Mouse (Mus musculus) c-Kit-negative CD71-positive TER-119-positive erythroid progenitor cells, embryonic 14.5 days (primary cell): ENCODE measurements around the gene Sema3d.
A peak's percentile ranks its signal among the peaks of the same experiment; 100 is the strongest.

ENCODE experiments used
- DNase-seq: peaks from one replicate; pipeline ENCODE4 v3.0.0-alpha.2; 2013; ENCODE audit warnings: low read depth, low spot score

Gene Sema3d

GRCm38 (mm10) chr5:12499037-12499436, 115.9 kb downstream of the Sema3d start:
- no peak for DNase-seq

- no peak for DNase-seq
These were observed 116.8 kb downstream of the Sema3d start for GRCm38 (mm10) chr5:12499791-12500504.

DNA sequence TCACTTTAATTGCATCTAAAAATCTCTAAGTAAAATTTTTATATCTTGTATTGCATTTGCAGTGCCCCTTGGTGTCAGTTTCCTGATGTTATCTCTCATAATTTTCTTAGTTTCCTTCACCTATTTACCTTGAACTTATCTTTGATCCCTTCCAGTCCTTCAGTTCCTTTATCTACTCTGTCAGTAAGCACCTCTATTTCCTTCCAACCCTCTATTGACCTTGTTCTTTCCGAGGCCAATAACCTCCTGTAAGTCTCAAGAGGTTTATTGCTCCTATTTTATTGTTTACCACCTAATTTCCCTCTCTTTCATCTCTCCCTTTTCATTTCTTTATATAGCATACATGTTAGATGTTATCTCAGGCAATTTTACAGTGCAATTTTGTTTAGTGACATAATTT, 129.3 kb downstream of the Sema3d start:
- no peak for DNase-seq

DNA sequence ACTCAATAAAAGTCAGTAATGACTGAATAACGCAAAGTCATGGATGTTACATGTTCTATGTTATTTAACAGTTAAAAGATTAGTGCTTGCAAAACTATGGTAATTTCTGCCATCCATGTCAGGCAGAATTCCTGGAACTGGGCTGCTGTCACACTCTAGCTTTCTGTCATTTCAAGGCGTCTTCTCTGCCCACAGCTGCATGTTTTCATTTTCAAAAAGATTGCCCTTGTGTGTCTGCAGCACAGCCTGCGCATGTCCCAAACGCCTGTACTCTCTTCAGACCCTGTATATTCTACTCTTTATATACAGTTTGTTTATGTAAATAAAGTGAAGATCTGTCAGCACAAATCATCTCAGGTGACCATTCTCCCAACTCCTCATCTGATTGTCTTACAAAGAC, 132.1 kb downstream of the Sema3d start:
- no peak for DNase-seq

GRCm38 (mm10) chr5:12525235-12525767, 142.1 kb downstream of the Sema3d start:
- no peak for DNase-seq

DNA sequence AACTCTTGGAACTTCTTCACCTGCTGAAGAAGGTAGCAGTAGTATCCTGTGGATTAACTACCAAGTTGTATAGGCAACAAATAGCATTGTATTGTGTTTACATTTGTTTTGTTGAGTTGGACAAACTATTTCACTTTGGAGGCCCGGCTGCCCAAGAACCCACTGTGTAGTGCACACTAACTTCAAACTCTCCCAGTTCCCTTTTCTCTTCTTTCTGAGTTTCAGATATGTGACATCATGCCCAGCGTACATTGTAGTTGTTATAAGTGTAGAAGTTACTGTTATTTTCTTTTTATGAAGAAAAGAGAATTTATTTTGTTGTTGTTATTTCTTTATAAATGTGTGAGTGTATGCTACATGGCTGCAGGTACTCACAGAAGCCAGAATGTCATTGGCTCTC, 145.4 kb downstream of the Sema3d start:
- DNase-seq, result no peak

GRCm38 (mm10) chr5:12529771-12530170, 146.6 kb downstream of the Sema3d start:
- no peak for DNase-seq

DNA sequence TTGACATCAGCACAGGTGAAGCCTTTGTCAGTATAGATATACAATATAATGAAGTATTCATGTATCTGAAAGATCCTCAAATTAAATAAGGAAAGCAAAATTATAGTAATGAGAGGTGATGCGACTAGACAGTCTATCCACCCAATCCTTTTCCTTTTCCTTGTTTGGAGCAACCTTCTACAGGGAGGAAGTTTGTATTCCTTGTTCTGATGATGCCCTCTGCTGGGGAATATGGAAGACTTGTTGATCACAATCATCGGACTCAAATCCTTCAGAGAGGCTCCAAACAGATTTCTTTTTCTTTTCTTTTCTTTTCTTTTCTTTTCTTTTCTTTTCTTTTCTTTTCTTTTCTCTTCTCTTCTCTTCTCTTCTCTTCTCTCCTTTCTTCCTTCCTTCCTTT, 158.1 kb downstream of the Sema3d start:
- no peak for DNase-seq

DNA sequence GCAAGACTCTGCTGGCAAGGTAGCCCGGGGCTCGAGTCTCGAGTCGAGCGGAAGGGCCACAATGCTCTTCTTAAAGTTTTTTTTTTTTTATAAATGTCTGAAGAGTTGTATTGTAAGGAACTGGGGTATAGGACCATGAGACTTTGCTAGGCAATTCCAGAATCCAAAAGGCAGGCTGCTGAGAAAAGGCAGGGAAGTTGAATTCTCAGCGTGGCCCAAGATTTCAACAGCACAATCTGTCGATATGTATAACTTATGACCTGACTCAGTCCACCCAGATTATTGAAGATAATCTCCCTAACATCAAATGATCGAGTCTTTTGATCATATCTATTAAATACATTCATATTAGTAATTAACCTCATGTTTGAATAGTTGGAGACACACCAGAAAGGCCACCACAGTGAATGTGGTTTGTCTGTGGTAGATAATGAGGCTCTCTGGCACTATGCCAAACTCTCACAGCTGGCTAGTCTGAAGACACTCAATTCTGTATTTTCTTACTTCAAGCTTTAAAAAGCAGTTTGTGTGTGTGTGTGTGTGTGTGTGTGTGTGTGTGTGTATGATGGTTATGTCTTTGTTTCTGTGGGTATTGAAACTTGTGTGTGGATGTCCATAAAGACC, 166.0 kb downstream of the Sema3d start:
- no peak for DNase-seq

- DNase-seq, result no peak
These were observed 172.2 kb downstream of the Sema3d start for GRCm38 (mm10) chr5:12555401-12555800.

DNA sequence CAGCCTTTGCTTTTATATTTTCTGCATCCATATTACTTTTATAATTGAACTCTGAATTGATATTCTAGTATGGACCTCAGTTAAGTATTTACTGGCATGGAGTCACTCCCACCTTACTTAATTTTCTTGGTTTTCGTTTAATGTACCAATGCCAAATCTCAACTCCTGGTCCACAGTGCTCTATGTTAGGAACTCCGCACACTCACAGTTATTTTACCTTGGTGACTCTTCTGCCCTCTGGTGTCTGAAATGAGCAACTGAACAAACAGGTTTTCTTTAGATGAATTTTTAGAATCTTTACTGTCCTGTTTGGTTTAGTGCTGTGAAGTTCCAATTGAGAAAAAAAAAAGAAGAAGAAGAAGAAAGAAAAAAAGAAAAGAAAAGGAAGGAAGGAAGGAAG, 174.7 kb downstream of the Sema3d start:
- DNase-seq, result no peak

DNA sequence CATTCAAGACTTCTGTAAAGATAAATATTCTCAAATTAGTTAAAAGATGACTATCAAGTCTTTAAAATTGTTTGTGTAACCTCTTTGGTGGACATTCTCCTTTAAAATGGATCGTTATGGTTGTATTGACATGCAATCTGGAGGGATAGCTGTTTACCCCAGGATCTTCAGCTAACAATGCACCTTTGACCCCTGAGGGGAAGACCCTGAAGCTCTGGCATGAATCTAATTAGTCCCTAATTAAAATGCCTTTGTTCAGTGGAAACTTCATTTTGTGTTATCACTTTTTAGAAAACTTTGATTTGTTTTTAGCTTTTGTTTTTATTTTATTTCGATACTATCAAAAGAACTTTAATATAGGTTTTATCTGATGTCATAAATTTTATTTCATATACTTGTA, 178.6 kb downstream of the Sema3d start:
- no peak for DNase-seq

DNA sequence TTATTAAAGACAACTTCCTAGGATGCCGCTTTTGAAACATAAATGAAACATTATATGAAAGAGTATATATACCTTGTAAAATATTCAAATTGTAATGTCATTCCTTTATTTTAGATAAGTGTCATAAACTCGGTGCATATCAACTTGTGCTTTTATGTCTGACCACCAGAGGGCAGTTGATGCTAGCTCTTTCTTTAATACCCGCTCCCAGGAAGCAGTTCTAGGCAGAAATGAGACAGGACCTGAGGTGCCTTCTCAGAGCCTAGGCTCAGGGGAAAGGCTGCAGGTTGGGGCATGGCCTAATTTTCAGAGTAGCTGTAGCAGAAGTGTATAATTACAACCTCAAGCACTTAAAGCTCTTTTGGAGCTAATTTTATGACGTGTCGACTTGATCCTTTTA, 179.0 kb downstream of the Sema3d start:
- peak; percentile 1 for DNase-seq

DNA sequence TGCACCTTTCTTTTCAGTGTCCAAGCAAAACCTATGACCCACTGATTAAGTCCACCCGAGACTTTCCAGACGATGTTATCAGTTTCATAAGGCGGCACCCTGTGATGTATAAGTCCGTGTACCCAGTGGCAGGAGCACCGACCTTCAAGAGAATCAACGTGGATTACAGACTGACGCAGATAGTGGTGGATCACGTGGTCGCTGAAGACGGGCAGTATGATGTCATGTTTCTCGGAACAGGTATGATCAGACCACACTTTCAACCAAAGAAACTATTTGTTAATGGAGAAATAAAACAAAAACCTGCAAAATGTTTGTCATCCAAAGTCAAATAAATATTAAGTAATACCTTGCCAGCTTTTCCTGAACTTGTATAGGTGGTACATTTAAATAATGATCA, 179.9 kb downstream of the Sema3d start:
- DNase-seq, result no peak

- no peak for DNase-seq
These were observed 181.5 kb downstream of the Sema3d start for GRCm38 (mm10) chr5:12564602-12565220.

- no peak for DNase-seq
These were observed 183.4 kb downstream of the Sema3d start for GRCm38 (mm10) chr5:12566568-12566967.

DNA sequence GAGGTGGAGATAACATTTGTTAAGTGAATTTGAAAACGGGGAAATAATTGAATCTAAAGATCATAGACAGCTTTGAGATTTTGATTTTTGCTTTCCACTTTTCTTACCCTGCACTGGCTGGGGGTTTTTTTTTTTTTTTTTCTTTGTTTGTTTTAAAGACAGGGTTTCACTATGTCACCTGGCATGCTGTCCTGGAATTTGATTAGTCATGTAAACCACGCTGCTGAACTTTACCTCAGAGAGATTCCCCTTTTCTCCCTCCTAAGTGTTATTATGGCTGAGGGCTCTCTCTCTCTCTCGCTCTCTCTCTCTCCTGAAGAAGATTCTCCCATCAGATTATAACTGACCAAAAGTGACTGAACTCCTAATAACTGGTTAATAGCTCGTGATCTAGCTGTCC, 191.4 kb downstream of the Sema3d start:
- no peak for DNase-seq

GRCm38 (mm10) chr5:12575262-12575661, 192.1 kb downstream of the Sema3d start:
- no peak for DNase-seq

DNA sequence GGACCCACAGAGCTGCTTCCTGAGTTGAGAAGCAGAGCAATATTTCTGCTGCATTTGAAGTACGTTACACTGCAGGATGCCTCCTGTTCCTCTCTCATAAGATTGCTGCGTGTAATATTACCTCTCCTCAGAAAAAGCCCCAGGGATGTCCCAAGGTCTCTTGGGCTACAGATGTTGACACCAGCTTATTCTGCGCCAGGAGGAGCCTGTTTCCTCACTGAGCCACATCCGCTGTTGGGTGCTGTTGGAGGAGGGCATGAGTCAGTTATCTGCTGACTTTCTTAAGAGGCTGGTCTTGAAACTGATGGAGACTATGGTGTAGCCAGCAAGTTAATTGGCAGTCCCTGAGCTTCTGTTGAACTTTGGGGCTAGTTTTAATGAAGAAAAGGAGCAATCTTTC, 196.6 kb downstream of the Sema3d start:
- no peak for DNase-seq

DNA sequence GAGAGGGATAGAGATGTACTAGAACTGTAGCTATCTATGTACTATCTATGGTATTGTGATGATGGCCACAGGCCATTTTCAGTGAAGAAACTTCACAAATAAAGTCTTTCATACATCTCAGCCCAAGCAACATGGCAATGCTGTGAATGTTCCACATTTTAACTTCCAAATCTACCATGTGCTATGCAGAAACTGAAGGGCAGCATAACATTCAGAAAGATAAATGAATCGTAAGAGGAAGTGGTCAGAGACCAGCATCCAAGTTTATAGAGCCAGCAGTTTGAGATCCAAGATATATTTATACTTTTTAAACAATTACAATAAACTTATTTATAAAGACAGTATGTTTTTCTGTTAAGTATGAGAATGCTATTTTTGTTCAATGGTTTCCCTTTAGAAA, 199.4 kb downstream of the Sema3d start:
- DNase-seq, result no peak

DNA sequence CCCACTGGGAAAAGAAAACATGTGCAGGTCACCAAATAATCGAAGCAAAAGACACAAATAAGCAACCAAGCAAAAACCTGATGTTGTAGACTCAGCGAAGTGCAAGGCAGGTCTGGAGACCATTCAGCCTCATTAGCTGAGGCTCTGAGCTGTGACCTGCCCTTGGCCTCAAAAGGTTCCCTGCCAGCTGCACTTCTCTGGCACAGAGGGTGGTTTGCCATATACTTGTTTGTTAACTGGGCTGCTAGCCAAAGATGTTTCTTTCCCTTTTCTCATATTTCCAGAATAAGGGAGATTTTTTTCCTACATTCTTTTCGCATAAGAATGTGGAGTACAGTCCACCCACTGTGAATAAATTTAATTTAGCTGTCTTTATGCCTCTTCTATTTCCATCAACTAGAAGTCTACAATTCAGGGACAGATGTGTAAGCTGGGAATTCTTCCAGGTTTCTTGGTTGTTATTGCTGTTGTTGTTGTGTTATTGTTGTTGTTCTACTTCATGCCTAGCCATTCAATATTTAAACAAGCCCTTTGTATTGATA, 200.2 kb downstream of the Sema3d start:
- no peak for DNase-seq

DNA sequence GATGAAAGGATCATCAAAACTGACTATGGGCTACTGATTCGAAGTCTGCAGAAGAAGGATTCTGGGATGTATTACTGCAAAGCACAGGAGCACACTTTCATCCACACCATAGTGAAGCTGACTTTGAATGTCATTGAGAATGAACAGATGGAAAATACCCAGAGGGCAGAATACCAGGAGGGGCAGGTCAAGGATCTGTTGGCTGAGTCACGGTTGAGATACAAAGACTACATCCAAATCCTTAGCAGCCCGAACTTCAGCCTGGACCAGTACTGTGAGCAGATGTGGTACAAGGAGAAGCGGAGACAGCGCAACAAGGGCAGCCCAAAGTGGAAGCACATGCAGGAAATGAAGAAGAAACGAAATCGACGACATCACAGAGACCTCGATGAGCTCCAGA, 201.7 kb downstream of the Sema3d start:
- no peak for DNase-seq
